Mouse (Mus musculus) urinary bladder, postnatal 10 days (tissue): ENCODE data around the gene Nt5c.
"Not testable (repeated sequence)": the region's sequence is repeated elsewhere in the genome, so short reads cannot be mapped to it uniquely, and the experiment has no call there.

Experiments
- DNase-seq: peaks from one replicate; pipeline ENCODE4 v3.0.0; 2022; ENCODE audit warnings: low spot score

The Nt5c gene

GRCm38 (mm10) chr11:115467217-115467618 lies 24.4 kb downstream of the Nt5c start:
- DNase-seq: no peak

- DNase-seq: no peak
These were observed 26.8 kb downstream of the Nt5c start for GRCm38 (mm10) chr11:115464851-115465250.

- DNase-seq: no peak
These were observed 28.3 kb downstream of the Nt5c start for GRCm38 (mm10) chr11:115463397-115463796.

DNA sequence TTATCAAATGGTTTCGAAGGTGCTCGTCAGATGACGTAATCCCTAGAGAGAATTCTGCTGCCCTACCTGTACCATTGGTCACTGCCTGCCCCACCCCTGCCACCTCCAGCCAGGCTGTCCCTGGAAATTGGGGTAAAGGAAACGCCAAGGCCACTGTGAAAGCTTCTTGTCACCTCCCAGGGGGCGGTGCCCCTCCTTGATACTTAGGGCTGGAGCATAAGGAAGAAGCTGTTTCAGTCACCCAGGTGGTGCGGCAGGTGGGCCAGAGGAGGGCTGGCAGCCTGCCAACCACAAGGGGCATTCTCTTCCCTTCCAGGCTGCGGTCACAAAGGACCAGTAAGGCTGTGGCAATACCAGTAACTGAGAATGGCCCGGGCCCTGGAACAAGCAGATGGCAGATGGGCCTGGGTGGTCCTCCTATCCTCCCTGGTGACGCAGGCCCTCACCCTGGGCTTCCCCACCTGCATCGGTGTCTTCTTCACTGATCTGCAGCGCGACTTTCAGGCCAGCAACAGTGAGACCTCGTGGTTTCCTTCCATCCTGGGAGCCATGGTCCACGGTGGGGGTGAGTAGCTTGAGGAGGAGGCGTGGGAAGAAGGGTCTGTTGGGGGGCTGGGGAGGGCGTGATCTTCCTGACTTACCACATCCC lies 29.3 kb downstream of the Nt5c start, which contains the start of gene Slc16a5:
Slc16a5 (plus strand) TSS at position 232 of the 649 bp plus-strand sequence.
- DNase-seq: no peak

GRCm38 (mm10) chr11:115461846-115462242 lies 29.8 kb downstream of the Nt5c start:
- DNase-seq: no peak

GRCm38 (mm10) chr11:115460976-115461375 lies 30.7 kb downstream of the Nt5c start:
- DNase-seq: no peak

DNA sequence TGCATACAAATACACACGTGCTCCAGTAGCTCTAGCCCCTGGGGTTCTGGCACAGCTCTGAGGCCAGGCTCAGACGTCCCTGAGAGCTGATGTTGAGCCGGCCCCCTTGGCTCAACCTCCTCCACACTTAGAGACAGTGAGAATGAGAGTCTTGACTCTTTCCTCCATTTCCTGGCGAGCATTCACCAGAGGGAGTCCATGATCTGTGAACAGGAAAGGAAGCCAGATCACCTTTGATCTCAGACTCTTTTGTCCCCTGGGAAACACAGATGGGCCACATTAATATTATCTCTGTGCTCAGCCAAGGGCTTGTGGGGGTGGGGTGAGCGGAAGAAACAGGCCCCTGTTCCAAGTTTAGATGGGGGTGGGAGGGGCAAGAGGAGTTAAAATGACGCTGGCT lies 34.3 kb downstream of the Nt5c start:
- no peak for DNase-seq

DNA sequence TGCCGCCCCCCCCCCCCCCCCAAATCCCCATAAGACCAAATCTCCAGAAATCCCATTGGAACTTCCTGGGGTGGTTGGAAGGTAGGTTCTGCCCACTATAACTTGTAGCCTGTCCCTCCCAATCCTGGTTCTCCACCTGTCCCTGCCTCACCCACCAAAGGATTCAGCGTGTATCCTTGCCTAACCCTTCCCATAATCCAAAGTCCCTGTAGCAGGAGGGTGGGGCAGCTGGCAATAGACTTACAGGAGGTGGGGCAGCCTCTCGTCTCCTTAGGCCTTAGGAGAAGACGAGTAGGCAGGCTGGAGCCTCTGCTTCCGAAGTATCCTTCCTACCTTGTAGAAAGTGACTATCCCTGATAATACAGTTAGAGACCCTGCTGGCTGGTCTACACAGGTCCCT lies 35.5 kb downstream of the Nt5c start:
- DNase-seq: no peak

- DNase-seq: no peak
These were observed 36.0 kb downstream of the Nt5c start for GRCm38 (mm10) chr11:115455619-115456018.

GRCm38 (mm10) chr11:115454822-115455221 lies 36.8 kb downstream of the Nt5c start:
- DNase-seq: not testable (repeated sequence)

DNA sequence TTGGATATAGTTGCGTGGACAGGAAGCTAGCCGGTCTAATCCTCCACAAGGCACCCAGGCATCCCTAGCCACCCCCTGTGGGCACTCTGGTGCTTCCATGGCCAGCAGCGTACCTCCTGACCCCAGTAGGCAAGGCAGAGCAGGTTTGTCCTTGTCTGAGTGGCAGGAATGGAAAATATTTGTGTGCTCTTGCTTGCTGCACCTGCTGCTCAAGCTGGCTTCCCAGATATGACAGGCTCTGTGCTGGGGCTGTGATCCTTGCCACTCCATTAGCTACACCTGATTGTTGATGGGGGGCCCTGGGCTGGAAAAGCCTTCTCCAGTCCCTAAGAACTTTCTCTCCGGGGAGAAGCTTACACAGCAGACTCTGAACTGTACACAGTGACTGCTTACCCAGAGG lies 38.4 kb downstream of the Nt5c start:
- no peak for DNase-seq

DNA sequence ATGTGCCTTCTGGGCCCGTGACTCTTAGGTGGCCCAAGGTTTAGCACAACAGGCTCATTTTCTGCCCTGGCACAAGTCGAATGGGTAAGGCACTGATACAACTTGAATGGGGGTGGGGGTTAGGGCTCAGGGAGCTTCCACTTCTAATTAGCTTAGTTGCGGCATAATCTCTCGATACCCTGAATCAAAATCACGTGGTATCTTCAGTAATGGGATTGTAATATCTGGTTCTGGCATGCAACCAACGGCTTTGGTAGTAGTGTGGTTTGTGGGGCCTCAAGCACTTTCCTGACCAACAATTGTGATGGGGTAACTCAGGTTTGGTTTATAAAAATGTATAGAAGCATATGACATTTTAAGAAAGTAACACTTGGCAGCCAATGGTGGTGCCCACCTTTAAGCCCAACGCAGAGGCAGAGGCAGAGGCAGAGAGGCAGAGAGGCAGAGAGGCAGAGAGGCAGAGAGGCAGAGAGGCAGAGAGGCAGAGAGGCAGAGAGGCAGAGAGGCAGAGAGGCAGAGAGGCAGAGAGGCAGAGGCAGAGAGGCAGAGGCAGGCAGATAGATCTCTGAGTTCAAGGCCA lies 39.3 kb downstream of the Nt5c start:
- no peak for DNase-seq

GRCm38 (mm10) chr11:115451781-115452241 lies 39.9 kb downstream of the Nt5c start:
- DNase-seq: no peak

- DNase-seq: no peak
These were observed 41.5 kb downstream of the Nt5c start for GRCm38 (mm10) chr11:115450176-115450575.

GRCm38 (mm10) chr11:115448998-115449397 lies 42.7 kb downstream of the Nt5c start:
- no peak for DNase-seq

- DNase-seq: no peak
These were observed 43.6 kb downstream of the Nt5c start for GRCm38 (mm10) chr11:115448075-115448474.

DNA sequence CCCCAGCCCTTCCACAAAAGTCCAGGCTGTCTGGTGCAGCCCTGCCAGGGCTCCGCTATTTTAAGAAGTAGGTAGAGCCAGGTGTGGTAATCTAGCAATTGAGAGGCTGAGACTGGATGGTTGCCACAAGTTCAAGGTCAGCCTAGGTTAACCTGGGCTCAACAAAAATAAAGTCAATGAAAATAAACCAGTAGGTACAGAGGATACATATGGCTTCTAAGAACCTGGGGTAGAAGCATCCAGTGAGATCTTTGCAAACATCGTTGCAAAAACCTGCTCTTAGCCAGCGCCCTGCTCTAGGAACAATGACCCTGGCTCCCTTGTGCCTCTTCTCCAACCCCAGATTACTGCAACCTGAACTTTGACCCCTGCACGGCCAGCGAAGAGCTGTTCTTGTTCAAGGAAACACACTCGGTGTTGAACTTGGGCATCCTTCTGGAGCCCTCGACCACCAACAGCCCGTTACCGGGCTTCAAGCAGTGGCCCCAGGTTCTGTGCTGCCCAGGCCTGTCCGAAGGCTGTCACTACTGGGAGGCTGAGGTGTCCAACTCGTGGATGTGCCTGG lies 44.3 kb downstream of the Nt5c start:
- DNase-seq: no peak

DNA sequence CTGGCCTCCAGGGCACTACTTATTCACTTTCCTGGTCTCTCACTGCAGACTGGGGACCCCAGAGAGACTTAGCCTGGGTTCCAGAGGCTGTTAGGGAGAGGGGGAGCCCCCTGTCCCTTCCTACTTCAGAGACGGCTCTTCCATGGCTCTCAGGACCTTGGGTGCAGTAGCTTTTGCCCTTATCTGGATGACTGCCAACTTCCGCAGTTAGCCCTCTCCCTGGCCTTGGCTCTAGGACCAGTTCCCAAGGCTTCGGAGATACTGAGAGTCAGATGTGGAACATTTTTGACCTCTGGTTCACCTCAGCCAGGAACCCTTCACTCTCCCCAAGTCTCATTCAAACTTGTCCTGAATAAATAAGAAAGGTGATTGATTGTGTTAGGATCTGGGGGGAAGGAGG lies 44.8 kb downstream of the Nt5c start:
- DNase-seq: no peak

GRCm38 (mm10) chr11:115441417-115441816 lies 50.2 kb downstream of the Nt5c start:
- DNase-seq: no peak
